Mouse (Mus musculus) spleen, postnatal 14 days (tissue): Measurements from ENCODE around the gene Pomt2.

Experiments
- DNase-seq, 2 experiments: peaks; one replicate each; pipeline ENCODE4 v3.0.0; 2021 to 2022; ENCODE audit warnings: low spot score in 2 of 2

Pomt2 gene

DNA sequence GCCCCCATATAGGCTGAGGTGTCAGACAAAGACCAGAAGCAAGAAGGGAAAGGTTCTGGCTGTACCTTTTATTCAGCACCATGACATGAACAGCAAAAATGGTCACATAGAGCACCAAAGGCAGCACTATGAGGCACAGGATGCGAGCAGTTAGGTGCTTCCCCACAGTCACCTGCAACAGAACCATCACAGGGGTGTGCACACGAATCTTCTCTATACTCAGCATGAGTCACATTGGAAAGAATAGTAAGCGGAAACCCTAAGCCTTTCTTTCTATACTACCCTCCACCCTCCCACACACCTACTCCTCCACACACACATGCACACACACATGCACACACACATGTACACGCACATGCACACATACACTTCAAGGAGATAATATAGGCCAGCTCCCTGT is 17.5 kb downstream of the Pomt2 start:
- DNase-seq: no peak

DNA sequence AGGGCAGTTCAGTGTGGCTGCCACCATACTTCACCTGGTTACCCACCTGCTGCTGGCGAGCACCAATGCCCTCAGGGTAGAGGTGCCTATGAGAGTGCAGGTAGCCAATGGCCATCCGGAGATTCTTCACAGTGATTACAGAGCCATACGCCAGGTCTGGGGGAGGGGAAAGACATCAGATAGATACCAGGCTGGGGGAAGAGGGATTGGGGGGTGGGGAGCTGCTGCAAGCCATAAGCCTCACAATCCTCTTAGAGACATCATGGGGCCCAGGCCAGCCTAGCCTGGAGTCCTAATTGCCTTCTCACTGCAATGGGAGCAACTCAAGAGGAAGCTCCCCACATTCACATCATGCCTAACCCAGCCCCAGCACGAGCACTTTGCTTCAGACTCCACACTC is 20.5 kb downstream of the Pomt2 start:
- DNase-seq: no peak

DNA sequence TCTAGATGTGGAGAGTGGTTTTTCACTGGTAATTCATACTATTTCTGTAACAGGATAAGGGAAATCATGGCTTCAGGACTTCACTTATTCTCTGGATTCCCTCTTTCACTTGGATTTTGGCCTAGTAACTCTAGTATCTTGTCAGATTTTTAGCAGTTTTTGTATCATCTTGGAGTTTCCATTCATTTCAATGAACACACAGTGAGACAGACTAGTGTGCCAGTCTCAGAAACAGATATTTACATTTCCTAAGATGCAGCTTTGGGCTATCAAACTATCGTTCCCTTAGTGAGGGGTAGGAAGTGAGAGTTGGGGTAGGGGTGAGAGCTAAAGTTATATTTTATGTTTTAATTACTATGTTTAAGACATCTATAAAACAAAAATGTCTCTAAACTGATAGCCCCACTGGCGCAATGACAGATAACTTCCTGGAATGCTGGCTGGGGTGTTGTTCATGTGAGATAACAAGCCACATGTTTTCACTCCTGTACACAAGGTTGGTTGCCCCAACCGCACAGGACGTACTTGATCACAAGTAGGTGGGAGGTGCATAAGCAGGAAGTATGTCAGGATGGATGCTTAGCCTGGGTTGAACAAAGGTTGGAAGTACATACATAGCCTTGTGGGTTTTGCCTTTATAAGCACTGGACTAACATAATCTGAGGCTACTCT is 25.7 kb downstream of the Pomt2 start:
- no peak for DNase-seq

- DNase-seq: no peak
These were observed 40.3 kb downstream of the Pomt2 start for GRCm38 (mm10) chr12:87107357-87107977.

DNA sequence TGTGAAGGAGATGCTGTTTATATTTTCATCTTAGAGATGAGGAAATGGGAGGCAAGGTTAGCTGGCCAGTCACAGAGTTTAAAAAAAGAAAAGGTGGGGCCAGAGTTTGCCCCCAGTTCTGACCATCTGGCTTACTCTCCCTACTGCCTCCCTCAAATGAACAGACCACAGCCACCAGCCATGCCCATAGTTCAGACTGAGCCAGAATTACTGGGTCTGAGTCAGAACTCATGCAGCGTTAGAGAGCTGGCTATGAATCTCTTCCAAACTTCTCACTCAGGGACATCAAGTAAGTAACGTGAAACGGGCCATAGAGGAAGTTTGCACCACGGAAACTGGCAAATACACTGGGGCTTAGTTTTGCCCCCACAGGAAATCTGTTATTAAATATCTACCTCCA is 43.0 kb downstream of the Pomt2 start:
- DNase-seq: no peak

- no peak for DNase-seq
These were observed 44.3 kb downstream of the Pomt2 start for GRCm38 (mm10) chr12:87103471-87103870.

GRCm38 (mm10) chr12:87102165-87102631 is 45.6 kb downstream of the Pomt2 start, which contains the start of gene Ngb:
TSS of gene Ngb (minus strand) at chr12:87102539.
- DNase-seq: no peak

GRCm38 (mm10) chr12:87100331-87100730 is 47.4 kb downstream of the Pomt2 start:
- no peak for DNase-seq

DNA sequence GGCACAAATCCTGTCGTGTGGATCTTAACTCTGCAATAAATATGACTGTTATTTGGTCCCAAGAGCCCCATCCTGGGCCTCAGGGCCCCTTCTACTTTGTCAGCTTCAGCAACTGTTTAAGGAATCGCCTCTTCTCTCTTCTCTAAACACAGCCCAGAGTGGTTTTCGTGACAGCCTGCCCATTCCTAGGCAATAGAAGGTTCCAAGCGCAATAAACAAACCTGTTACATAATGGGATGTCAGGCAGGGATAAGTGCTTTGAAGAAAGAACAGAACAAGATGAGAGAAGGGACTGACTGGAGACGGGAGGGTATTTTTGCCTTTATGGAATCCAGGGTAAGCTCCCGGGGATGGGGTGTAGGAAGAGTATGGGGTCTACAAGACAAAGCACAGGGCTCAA is 54.1 kb downstream of the Pomt2 start:
- no peak for DNase-seq

- DNase-seq: no peak
These were observed 54.5 kb downstream of the Pomt2 start for GRCm38 (mm10) chr12:87093249-87093648.

DNA sequence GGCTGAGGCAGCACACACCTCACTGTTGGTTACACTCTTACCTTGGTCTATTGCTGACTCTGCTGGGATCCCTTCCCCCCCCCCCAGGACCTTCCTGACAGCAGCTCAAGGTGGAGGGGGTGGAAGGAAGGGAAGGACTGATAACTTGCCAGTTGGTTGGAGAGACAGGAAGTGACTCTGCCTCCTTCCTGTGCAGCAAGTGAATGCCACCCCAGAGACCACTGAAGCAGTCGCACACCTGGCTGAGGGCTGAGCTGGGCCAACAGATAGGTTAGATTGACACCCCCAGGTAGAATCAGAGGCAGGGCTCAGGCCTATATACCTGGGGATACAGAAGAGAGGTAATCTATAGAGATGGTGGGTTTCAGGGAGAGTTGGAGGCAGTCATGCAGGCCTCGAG is 55.9 kb downstream of the Pomt2 start:
- no peak for DNase-seq

GRCm38 (mm10) chr12:87089701-87090100 is 58.1 kb downstream of the Pomt2 start:
- no peak for DNase-seq

DNA sequence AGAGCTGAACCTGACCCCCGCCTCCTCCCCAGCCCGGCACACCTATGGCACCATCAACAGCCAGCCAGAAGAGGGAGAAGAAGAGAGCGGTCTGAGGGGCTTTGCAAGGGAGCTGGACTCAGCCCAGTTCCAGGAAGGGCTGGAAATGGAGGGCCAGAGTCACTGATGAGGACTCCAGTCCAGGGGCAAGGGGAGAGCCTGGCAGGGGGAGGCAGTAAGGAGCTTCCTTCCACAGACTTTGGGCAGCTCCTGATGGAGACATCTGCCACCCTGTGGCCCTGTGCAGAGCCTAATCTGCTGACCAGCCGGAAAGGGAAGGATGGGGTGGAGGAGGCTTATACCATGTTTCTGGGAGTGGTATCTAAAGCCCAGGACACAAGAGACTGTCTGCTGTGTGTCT is 58.5 kb downstream of the Pomt2 start:
- DNase-seq: no peak

DNA sequence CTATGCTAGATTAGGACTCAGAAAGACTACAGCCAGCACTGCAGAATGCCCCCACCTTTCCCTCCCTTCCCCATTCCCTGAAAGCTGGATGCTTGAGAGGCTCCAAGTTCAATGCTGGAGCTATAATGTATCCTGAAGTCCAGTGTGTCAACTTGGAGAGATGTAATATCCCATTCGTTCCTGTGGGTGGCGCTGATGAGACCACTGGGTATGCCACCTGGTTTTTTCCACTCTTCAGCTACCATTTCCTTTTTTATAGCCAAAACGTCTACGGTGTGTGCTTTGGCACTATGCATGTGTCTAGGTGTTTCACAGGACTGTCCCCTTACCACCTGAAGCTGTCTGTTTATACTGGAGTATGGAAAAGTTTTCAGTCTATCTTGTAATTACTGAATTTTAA is 59.4 kb downstream of the Pomt2 start:
- no peak for DNase-seq

DNA sequence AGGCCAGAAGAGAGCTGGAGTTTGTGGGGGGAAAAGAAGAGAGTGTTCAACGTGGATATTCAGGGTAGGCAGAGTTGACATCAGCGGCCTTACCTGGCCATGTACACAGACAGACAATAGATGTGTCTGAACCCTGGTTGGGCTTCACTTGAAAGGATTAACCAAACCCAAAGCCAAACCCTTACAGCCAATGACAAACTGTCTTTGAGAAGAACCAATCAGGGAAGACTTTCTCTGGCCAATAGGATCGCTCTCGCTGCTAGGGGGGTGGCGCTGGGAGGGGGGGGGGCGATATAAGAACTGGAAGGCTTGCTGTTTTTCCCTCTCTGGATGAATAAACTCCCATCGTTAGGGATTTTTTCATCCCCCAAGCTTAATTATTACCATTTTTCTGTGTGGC is 60.5 kb downstream of the Pomt2 start:
- DNase-seq: no peak

GRCm38 (mm10) chr12:87082797-87083196 is 65.0 kb downstream of the Pomt2 start:
- DNase-seq: no peak

GRCm38 (mm10) chr12:87076610-87077009 is 71.2 kb downstream of the Pomt2 start:
- DNase-seq: no peak

GRCm38 (mm10) chr12:87070520-87070919 is 77.2 kb downstream of the Pomt2 start:
- DNase-seq: no peak

DNA sequence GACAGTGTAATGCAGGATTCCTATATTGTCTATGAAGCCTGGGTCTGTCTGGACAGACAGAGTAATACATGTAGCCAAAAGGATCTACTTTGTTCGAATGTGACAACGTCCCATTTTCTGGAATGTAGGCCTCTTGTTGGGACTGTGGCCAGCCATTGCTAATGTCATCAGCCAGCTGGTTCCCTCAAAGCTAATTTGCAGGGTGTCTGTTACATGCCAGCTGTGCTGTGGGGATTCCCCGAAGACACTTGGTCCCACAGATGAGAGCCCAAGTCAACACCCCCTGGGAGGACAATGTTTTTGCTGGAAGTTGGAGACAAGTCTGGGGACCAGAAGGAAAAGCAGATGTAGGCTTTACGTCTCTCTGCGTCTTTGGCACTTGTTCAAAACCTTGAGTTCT is 81.3 kb downstream of the Pomt2 start:
- no peak for DNase-seq

DNA sequence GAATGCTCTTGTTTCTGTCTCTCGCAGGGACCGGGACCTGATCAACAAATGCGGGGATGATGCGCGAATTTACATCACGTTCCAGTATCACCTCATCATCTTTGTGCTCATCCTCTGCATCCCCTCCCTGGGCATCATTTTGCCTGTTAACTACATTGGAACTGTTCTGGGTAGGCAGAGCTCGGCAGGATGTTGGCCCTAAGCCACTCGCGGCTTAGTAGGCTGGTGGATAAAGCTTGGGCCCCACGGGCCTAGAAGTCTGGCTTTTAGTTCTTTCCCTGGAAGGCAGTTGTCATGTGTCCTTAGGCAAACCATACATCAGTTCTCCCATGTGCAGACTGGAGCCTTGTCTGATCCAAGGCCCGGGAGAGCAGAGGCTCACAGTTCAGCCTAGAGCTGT is 82.3 kb downstream of the Pomt2 start:
- DNase-seq: no peak

DNA sequence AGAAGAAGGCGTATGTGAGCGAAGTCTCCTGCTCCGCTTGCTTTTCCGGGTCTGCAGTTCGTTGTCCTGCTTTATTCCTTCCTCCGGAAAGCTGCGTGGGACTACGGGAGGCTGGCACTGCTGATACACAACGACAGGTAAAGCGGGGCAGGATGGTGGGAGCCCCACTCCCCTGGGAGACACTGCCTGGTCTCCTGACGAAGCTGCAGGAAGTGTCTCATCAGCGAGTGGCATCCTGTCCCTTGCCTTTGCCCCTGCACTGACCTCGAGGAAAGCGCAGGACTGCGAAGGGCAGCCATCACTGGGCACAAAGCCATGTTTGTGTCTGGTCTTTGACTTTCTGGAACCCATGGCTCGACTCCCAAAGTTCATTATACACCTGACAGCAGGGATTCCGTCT is 90.7 kb downstream of the Pomt2 start:
- no peak for DNase-seq
